Mouse (Mus musculus): ENCODE data around the gene Mgat5.

Gene Mgat5

DNA sequence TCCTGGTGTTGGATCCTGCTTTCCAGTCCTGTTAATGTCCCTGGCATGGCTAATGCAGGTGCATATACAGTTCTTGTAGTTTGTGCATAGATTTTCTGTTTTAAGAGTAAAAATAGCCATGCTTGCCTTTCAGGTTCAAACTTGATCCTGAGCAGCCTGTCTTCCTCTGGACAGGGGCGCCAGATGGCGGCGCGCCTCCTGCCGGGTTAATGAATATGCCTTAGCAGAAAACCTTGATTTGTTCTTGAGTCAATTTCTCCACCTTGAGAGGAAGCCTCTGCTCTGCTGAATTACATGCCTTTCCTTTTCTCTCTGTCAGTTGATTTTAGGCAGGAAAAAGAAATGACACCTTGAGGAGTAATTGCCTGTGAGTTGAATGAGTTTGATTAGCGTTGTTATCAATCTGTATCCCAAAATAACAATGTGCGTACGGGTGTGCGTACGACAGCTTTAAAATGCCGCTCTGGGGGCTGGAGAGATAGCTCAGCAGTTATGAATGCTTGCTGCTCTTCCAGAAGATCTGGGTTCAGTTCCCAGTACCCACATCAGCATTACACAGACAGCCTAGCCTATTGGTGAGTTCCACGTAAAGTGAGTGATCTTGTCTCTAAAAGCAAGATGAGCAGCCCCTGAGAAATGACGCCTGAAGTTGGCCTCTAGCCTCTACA lies 57.5 kb downstream of the Mgat5 start:
- DNase-seq, result no peak

DNA sequence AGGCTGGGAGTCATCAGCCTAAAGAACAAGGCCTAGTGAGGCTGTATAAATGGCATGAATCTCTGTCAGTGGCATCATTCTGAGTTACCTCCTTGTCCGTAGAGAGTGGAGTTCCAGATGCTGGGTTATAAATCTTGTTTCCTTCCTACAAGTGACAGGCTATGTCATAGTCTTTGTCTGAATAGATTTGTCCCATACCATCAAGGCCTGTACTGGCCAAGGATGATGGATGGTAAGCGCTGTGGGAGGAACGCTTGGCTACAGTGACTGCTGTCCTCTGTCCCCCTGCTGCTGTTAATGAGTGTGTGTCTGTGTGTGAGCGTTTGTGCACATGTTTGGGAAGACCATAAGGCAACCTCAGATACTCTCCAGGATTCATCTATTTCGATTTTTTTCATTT lies 63.2 kb downstream of the Mgat5 start:
- no peak for DNase-seq

GRCm38 (mm10) chr1:127269343-127269742 lies 64.5 kb downstream of the Mgat5 start:
- DNase-seq, result no peak

GRCm38 (mm10) chr1:127270273-127271020 lies 65.6 kb downstream of the Mgat5 start:
- DNase-seq, result no peak

GRCm38 (mm10) chr1:127271156-127271555 lies 66.3 kb downstream of the Mgat5 start:
- DNase-seq, result no peak

- DNase-seq, result no peak
Measured at GRCm38 (mm10) chr1:127273363-127273762, 68.5 kb downstream of the Mgat5 start.

GRCm38 (mm10) chr1:127275572-127276324 lies 70.9 kb downstream of the Mgat5 start:
- DNase-seq, result no peak

DNA sequence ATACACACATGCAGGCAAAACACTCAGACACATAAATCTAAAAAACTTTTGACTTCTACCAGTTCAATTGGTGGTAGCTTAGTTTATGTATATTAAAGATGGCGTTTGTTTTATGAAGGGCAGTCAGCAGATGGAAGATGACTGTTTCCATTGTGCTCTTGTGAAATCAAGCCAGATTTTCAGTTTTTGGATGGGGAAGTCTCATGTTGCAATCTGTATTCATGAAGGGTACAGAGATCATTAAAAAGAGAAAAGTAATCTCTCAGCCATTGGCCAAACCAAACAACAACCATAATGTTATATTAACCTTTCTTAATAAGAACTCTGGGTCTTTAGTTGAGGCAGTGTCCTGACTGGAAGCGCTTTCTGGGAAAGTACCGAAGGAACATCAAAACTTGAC lies 73.3 kb downstream of the Mgat5 start:
- DNase-seq, result no peak

DNA sequence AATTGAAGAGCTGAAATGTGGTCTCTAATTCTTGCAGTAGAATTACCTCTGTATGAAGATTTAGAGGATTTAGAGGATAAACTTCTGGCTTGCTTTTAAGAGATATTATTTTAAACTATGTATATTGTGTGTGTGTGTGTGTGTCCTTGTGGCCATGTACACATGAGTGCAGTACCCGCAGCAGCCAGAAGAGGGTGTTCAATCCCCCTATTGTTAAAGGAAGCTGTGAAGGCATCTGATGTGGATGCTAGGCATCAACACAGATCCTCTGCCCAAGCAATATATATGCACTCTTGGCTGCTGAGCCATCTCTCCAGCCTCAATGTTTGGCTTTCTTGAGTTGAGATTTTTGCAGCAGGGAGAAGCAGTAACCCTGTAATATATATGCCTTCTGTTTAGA lies 75.4 kb downstream of the Mgat5 start:
- DNase-seq, result no peak

- DNase-seq, result no peak
Measured at GRCm38 (mm10) chr1:127284975-127285374, 80.2 kb downstream of the Mgat5 start.

DNA sequence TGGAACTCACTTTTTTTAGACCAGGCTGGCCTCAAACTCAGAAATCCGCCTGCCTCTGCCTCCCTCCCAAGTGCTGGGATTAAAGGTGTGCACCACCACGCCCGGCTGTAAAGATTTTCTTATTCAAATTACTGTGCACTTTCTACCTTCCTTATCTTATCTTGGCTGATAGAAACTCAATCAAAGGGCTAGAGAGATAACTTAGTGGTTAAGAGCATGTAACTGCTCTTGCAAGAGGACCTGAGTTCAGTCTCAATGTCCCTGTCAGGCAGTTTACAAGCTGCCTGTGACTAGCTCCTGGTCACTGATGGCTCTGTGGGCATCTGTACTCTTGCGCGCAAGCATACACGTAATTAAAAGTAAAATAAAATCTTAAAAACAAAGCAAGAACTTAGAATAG lies 82.7 kb downstream of the Mgat5 start:
- no peak for DNase-seq

GRCm38 (mm10) chr1:127290879-127291278 lies 86.1 kb downstream of the Mgat5 start:
- no peak for DNase-seq

GRCm38 (mm10) chr1:127291721-127292120 lies 86.9 kb downstream of the Mgat5 start:
- DNase-seq, result no peak

DNA sequence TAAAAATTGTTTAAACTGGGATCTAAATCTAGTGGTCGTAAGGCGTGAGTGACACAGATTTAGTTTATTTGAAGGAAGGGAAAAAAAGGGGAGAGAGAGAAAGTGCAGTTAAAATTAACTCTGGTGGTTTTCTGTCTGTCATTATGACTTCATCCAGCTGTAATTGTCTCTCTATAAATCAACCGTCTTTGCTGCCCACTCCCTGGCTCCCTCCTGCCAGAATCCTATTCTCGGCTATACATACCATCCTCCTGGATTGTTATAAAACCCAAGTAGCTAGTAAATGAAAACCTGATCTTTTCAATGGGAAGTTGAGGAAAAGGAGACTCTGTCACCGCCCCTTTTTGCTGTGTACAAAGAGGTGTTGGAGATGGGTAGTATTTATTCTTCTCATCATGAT lies 88.5 kb downstream of the Mgat5 start:
- no peak for DNase-seq

DNA sequence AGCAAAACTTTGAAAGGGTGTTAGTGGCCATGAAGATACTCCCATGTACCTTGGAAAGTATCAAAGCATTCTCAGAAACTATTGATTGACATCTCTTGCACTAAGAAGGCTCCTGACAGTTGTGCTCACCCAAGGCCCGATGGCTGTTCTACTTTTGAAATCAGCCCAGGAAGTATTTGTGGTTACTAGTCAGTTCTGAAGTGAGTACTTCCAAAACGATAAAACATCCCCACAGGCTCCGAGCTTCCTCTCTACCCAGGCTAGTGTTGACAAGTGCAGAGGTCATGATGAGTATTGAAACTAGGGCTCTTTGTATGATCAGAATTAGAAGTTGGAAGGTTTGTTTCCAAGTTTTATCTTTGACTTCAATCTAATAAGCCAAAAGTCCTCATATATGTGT lies 92.0 kb downstream of the Mgat5 start:
- no peak for DNase-seq

GRCm38 (mm10) chr1:127299774-127300173 lies 95.0 kb downstream of the Mgat5 start:
- peak; percentile 21 for DNase-seq

GRCm38 (mm10) chr1:127301038-127301437 lies 96.2 kb downstream of the Mgat5 start:
- no peak for DNase-seq

- DNase-seq, result no peak
Measured at GRCm38 (mm10) chr1:127302620-127303019, 97.8 kb downstream of the Mgat5 start.

DNA sequence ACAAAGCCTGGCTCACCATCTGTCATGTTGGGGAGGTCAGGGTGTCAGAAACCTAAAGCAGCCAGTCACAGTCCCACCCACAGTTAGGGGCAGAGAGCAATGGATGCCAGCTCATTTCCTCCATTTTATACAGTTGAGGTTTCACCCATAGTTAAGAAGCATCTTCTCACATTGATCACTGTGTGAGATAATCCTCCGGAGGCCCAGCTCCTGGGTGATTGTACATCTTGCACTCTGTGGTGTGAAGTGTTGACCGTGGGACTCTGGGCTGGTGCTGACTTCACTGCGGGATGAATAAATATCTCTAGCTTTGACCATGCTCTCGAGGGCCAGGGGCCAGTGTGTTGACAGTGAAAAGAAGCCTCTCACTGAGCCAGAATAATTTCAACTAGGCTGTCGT lies 99.0 kb downstream of the Mgat5 start:
- DNase-seq, result no peak

- no peak for DNase-seq
Measured at GRCm38 (mm10) chr1:127304281-127304680, 99.5 kb downstream of the Mgat5 start.

DNA sequence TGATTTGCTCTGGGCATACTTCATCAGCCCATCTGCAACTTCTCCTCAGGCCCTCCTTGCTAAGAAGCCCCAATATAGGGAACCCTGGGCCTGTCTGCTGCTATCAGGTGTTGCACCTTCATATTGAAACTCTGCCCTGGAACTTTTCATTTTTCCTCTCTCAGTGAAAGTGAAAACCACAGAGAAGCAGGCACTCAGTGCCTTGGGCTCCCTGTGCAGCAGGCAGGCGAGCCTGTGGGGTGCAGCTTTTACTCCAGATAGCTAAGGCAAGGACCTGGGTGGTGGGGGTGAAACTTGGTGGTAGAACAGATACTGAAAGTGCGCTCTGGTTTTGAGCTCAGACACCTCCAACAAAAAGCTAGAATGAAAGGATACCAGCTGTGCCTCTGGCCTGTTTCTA lies 100.8 kb downstream of the Mgat5 start:
- no peak for DNase-seq

DNA sequence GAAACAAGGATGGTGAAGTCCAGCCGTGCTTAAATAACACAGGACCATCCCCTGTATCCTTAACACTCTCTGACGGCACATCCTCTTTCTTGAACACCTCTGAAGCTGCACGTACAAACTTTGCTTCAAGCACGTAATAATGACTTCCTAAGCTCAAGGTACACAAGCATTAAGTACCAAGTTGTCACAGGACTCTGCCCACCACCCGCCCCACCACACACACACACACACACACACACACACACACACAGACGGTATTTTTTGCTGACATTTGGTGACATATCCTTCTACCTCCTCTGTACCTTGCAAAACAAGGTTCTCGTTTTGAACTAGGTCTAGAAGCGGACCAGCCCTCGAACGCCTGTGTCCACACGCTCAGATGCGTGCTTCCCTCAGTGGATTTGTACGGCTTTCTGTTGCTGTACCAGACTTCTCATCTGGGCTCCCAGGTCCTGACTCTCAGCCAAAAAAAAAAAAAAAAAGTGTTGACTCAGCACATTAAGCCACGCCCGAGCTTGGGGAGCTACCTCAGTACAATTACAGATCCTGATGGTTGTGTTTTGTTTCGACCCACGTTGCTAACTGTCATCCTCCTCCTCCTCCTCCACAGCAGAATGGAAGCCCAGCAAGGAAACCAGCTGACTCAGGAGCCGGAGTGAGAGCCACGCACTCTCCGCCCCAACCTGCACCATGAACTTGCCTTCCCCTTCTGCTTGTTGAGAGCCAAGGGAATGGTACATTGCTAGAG lies 101.4 kb downstream of the Mgat5 start:
- no peak for DNase-seq

GRCm38 (mm10) chr1:127307361-127307760 lies 102.5 kb downstream of the Mgat5 start:
- DNase-seq, result no peak
